ENCODE assay signal across 1 mouse cellular context in the genomic region with DNA sequence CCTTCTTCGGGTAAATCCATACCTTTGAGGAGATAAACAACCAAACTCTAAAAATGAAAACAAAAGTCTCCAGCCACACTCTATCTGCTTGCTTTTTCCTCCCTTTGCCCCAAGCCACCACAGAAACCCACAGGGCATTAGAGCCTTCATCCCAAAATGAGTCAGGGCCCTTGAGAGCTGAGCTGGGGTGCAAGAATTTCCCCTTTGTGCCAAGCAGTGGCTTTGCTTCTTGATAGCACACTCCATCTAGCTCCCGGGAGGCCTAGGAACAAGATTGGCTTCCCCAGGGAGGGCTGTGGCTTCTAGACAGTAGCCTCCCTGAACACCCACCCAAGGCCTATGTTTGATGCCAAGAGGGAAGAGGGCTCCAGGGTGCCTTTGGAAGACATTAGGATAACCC.
TF ChIP-seq lines count a peak whose summit lies in the region.

No protein-coding gene starts in this region.

TF ChIP-seq in CH12.LX, 34 proteins besides CTCF, POLR2A, EP300 and RAD21 (continued from another document):
- TF ChIP-seq POLR2AphosphoS2 (IDR thresholded peaks at IDR 0.05; ENCODE audit: low read depth, low read length), result no peak
- peak; percentile 67; the same call in 1 of the 2 replicates for TF ChIP-seq CHD2 (IDR thresholded peaks at IDR 0.05; ENCODE audit: low read length)
- TF ChIP-seq MEF2A (IDR thresholded peaks at IDR 0.05; ENCODE audit: borderline replicate concordance, low read depth, low read length), result peak; percentile 75
- TF ChIP-seq USF1 (IDR thresholded peaks at IDR 0.05; ENCODE audit: low read depth, low read length), result no peak
